Mouse (Mus musculus): Measurements from ENCODE around the gene Zfp3. TPM values are rescaled to one million over a fixed set of nuclear protein-coding genes. Genes with fewer than 3 reads are reported as not detected.
"Not testable (repeated sequence)": the region's sequence is repeated elsewhere in the genome, so short reads cannot be mapped to it uniquely, and the experiment has no call there.

Zfp3 gene
- polyA plus RNA-seq, 1 experiment from 2014 or later, result 4.9 TPM

DNA sequence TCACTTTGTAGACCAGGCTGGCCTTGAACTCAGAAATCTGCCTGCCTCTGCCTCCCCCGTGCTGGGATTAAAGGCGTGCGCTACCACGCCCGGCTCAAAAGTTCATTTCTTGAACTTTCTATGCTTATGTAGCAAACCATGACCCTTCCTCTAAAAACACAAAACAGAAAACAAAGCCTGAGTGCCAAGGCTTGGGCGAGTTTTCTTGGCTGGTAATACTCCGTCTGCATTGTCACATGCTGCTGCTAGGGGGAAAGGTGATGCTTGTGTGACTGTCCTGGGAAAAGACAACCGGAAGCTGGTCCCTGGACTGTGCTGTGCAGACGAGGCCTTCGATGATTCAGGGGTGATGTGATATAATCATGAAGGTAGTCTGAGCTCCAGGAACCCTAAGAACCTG is 10.9 kb upstream of the Zfp3 start:
- Histone ChIP-seq H3K4me2 (ENCODE audit: low read depth, low read length) (no peak overlapping the region), H3K4me3 (ENCODE audit: low read length) (no peak overlapping the region), H3K9ac (ENCODE audit: low read length) (no peak overlapping the region), H3K4me1 (replicated peaks; ENCODE audit: control insufficient read depth, insufficient read depth, low read length) (no peaks in the 10 kb centered on the region), H3K27ac (ENCODE audit: low read length) (no peak overlapping the region), H3K9me3 (ENCODE audit: control insufficient read depth, low read length) (no peaks in the 10 kb centered on the region), H3K36me3 (ENCODE audit: control insufficient read depth, insufficient read depth, low read length) (no peaks in the 10 kb centered on the region), H3K27me3 (ENCODE audit: control insufficient read depth, insufficient read depth, low read depth, low read length) (no peaks in the 10 kb centered on the region)
- ATAC-seq (ENCODE audit: low read depth), result no peak
- WGBS, result 88% methylated on average over 10 of the region's 10 CpGs

DNA sequence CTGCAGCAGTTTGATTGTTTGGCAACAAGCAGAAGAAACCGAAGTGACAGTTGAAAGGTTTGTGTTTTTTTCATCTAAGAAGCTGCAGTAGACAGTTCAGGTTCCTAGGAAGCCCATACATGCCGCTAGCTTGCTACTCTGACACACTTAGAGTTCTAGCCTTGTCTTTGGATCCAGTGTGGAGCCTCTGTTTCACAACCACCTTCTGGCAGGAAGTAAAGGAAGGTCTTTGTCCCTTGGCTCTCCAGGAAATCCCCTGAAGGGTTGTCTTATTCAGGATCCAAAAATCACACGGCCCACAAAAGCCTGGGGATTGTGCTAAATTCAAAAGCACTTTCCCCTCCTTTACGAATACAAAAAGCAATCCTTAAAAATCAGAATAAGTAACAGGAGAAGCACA is 9.5 kb upstream of the Zfp3 start:
- Histone ChIP-seq H3K9ac (ENCODE audit: low read length) (peak overlapping the region; percentile 35; the same call in 1 of the 2 replicates), H3K4me3 (ENCODE audit: low read length) (no peak overlapping the region)
- 69% methylated on average over 4 of the region's 4 CpGs for WGBS

DNA sequence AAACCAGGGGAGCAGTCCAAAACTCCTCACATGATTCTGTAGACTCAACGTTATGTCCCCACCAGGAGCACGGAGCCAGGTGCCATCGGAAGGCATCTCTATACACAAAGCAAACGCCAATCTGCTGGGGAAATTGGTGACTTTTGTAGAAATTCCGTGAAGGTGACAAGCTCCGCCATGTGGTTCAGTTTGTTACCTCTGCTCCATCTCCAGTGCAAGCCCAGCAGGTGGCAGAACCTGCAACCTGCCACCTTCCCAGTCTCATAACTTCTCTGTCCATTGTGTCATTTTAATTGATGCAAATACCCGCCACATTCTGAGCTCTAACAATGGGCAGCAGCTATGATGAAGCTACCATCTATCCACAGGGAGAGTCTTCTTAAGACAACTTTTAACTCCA is 9.1 kb upstream of the Zfp3 start:
- 50% methylated on average over 7 of the region's 7 CpGs for WGBS
- no peak overlapping the region for H3K27ac ChIP-seq (ENCODE audit: low read length)
- no peaks in the 10 kb centered on the region for H3K27me3 ChIP-seq (ENCODE audit: control insufficient read depth, insufficient read depth, low read depth, low read length)
- H3K9me3 ChIP-seq (ENCODE audit: control insufficient read depth, low read length), result no peaks in the 10 kb centered on the region
- H3K36me3 ChIP-seq (ENCODE audit: control insufficient read depth, insufficient read depth, low read length), result no peaks in the 10 kb centered on the region
- no peak overlapping the region for H3K4me3 ChIP-seq (ENCODE audit: low read length)
- no peak overlapping the region for H3K9ac ChIP-seq (ENCODE audit: low read length)
- H3K4me1 ChIP-seq (replicated peaks; ENCODE audit: control insufficient read depth, insufficient read depth, low read length), result no peaks in the 10 kb centered on the region
- ATAC-seq (ENCODE audit: low read depth), result no peak
- no peak overlapping the region for H3K4me2 ChIP-seq (ENCODE audit: low read depth, low read length)

More for the DNA sequence above, 9.5 kb upstream of the Zfp3 start:
- Histone ChIP-seq H3K4me2 (ENCODE audit: low read depth, low read length) (no peak overlapping the region), H3K27me3 (ENCODE audit: control insufficient read depth, insufficient read depth, low read depth, low read length) (no peaks in the 10 kb centered on the region), H3K9me3 (ENCODE audit: control insufficient read depth, low read length) (no peaks in the 10 kb centered on the region), H3K36me3 (ENCODE audit: control insufficient read depth, insufficient read depth, low read length) (no peaks in the 10 kb centered on the region), H3K4me1 (replicated peaks; ENCODE audit: control insufficient read depth, insufficient read depth, low read length) (no peaks in the 10 kb centered on the region), H3K27ac (ENCODE audit: low read length) (no peak overlapping the region)
- no peak for ATAC-seq (ENCODE audit: low read depth)

- H3K9ac ChIP-seq (ENCODE audit: low read length), result no peak overlapping the region
- no peak overlapping the region for H3K27ac ChIP-seq (ENCODE audit: low read length)
- no peak overlapping the region for H3K4me3 ChIP-seq (ENCODE audit: low read length)
- no peaks in the 10 kb centered on the region for H3K9me3 ChIP-seq (ENCODE audit: control insufficient read depth, low read length)
- no peak overlapping the region for H3K4me2 ChIP-seq (ENCODE audit: low read depth, low read length)
- H3K27me3 ChIP-seq (ENCODE audit: control insufficient read depth, insufficient read depth, low read depth, low read length), result no peaks in the 10 kb centered on the region
- no peaks in the 10 kb centered on the region for H3K36me3 ChIP-seq (ENCODE audit: control insufficient read depth, insufficient read depth, low read length)
- whole genome bisulfite sequencing, result 5% methylated on average over 7 of the region's 7 CpGs
- ATAC-seq (ENCODE audit: low read depth), result peak; percentile 51; the same call in 1 of the 2 replicates
- no peaks in the 10 kb centered on the region for H3K4me1 ChIP-seq (replicated peaks; ENCODE audit: control insufficient read depth, insufficient read depth, low read length)
Observed at GRCm38 (mm10) chr11:70755645-70756044, 8.4 kb upstream of the Zfp3 start.

GRCm38 (mm10) chr11:70760446-70760845 is 3.6 kb upstream of the Zfp3 start:
- ATAC-seq (ENCODE audit: low read depth); H3K9me3 ChIP-seq (ENCODE audit: control insufficient read depth, low read length); H3K4me2 ChIP-seq (ENCODE audit: low read depth, low read length); H3K4me1 ChIP-seq (replicated peaks; ENCODE audit: control insufficient read depth, insufficient read depth, low read length); H3K36me3 ChIP-seq (ENCODE audit: control insufficient read depth, insufficient read depth, low read length); H3K27me3 ChIP-seq (ENCODE audit: control insufficient read depth, insufficient read depth, low read depth, low read length); H3K9ac ChIP-seq (ENCODE audit: low read length); H3K4me3 ChIP-seq (ENCODE audit: low read length); H3K27ac ChIP-seq (ENCODE audit: low read length): not testable (repeated sequence)
- WGBS, result 62% methylated on average over 3 of the region's 3 CpGs

- Histone ChIP-seq H3K9ac (ENCODE audit: low read length) (no peak overlapping the region), H3K4me3 (ENCODE audit: low read length) (no peak overlapping the region), H3K4me1 (replicated peaks; ENCODE audit: control insufficient read depth, insufficient read depth, low read length) (peaks cover 3% of the 10 kb centered on the region), H3K27ac (ENCODE audit: low read length) (no peak overlapping the region), H3K4me2 (ENCODE audit: low read depth, low read length) (no peak overlapping the region), H3K27me3 (ENCODE audit: control insufficient read depth, insufficient read depth, low read depth, low read length) (no peaks in the 10 kb centered on the region), H3K36me3 (ENCODE audit: control insufficient read depth, insufficient read depth, low read length) (no peaks in the 10 kb centered on the region), H3K9me3 (ENCODE audit: control insufficient read depth, low read length) (no peaks in the 10 kb centered on the region)
- WGBS, result 81% methylated on average over 9 of the region's 9 CpGs
- ATAC-seq (ENCODE audit: low read depth), result no peak
Observed at GRCm38 (mm10) chr11:70762641-70763040, 1.4 kb upstream of the Zfp3 start.

- H3K9me3 ChIP-seq (ENCODE audit: control insufficient read depth, low read length), result no peaks in the 10 kb centered on the region
- H3K27ac ChIP-seq (ENCODE audit: low read length), result no peak overlapping the region
- no peaks in the 10 kb centered on the region; the same call in 1 of the 2 replicates for H3K36me3 ChIP-seq (ENCODE audit: control insufficient read depth, insufficient read depth, low read length)
- peak overlapping the region; percentile 68 for H3K4me3 ChIP-seq (ENCODE audit: low read length)
- ATAC-seq (ENCODE audit: low read depth), result no peak
- H3K27me3 ChIP-seq (ENCODE audit: control insufficient read depth, insufficient read depth, low read depth, low read length), result no peaks in the 10 kb centered on the region
- H3K4me1 ChIP-seq (replicated peaks; ENCODE audit: control insufficient read depth, insufficient read depth, low read length), result peaks cover 3% of the 10 kb centered on the region
- H3K4me2 ChIP-seq (ENCODE audit: low read depth, low read length), result peak overlapping the region; percentile 73
- H3K9ac ChIP-seq (ENCODE audit: low read length), result peak overlapping the region; percentile 74
- WGBS, result 22% methylated on average over 3 of the region's 3 CpGs
Observed at GRCm38 (mm10) chr11:70763582-70763935, 450 bp upstream of the Zfp3 start.

DNA sequence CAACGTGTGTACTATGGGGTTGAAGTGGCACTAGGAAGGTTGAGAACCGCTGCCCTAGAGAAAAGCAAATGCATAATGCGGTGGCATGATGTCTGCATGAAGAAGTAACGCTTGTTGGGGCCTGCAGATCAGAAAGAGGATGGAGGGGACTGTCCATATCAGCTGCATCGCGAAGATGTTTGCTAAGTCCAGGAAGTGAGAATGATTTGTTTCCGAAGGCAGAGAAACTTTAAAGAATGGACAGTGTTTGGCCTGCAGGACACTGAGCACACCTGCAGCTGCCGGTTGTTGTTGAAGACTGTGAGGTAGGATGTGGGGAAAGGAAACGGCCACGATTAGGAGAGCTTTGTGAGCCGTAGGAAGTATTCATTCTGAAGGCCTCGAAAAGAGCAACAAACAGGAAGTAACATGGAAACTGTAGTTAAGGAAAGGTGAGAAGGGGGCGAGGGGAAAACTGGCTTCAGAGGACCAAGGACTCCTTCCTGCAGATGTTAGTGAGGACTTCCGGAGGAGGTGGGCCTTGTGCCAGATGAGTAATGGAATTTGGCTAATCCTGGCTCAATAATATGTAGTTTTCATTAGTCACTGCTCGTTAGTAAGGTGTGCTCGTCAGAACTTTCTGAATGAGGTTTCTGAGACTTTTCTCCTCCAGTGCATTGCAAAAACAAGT is 1.9 kb downstream of the Zfp3 start:
- 0 out of 2 replicates have a peak, but pooled peaks have one; percentile 11 for ATAC-seq (ENCODE audit: low read depth)
- Histone ChIP-seq H3K4me3 (ENCODE audit: low read length) (no peak overlapping the region), H3K4me1 (replicated peaks; ENCODE audit: control insufficient read depth, insufficient read depth, low read length) (peaks cover 3% of the 10 kb centered on the region), H3K4me2 (ENCODE audit: low read depth, low read length) (no peak overlapping the region), H3K27me3 (ENCODE audit: control insufficient read depth, insufficient read depth, low read depth, low read length) (no peaks in the 10 kb centered on the region), H3K36me3 (ENCODE audit: control insufficient read depth, insufficient read depth, low read length) (no peaks in the 10 kb centered on the region; the same call in 1 of the 2 replicates), H3K9ac (ENCODE audit: low read length) (no peak overlapping the region), H3K27ac (ENCODE audit: low read length) (no peak overlapping the region), H3K9me3 (ENCODE audit: control insufficient read depth, low read length) (no peaks in the 10 kb centered on the region)
- WGBS, result 60% methylated on average over 16 of the region's 16 CpGs

- H3K4me3 ChIP-seq (ENCODE audit: low read length), result no peak overlapping the region
- peaks cover 4% of the 10 kb centered on the region for H3K36me3 ChIP-seq (ENCODE audit: control insufficient read depth, insufficient read depth, low read length)
- ATAC-seq (ENCODE audit: low read depth), result no peak
- H3K9me3 ChIP-seq (ENCODE audit: control insufficient read depth, low read length), result no peaks in the 10 kb centered on the region
- H3K27me3 ChIP-seq (ENCODE audit: control insufficient read depth, insufficient read depth, low read depth, low read length), result no peaks in the 10 kb centered on the region
- H3K4me1 ChIP-seq (replicated peaks; ENCODE audit: control insufficient read depth, insufficient read depth, low read length), result peaks cover under 1% of the 10 kb centered on the region; the same call in 1 of the 2 replicates
- no peak overlapping the region for H3K9ac ChIP-seq (ENCODE audit: low read length)
- no peak overlapping the region for H3K27ac ChIP-seq (ENCODE audit: low read length)
- H3K4me2 ChIP-seq (ENCODE audit: low read depth, low read length), result no peak overlapping the region
- WGBS, result 100% methylated on average over 3 of the region's 3 CpGs
Observed at GRCm38 (mm10) chr11:70770804-70771203, 6.8 kb downstream of the Zfp3 start.

All from lung, embryonic 16.5 days (tissue).